Mouse (Mus musculus) small intestine, adult 2 months (tissue): ENCODE data around the gene Wfdc8. TPM values are rescaled to one million over a fixed set of nuclear protein-coding genes. Genes with fewer than 3 reads are reported as not detected.

Source experiments
- H3K27ac ChIP-seq: fragments of 200-500 bp; 2 replicates; pipeline ENCODE4 v1.5.1; 2012; ENCODE audit warnings: low read depth, low read length, control low read depth, inconsistent platforms; ENCODE audit not compliant: insufficient read depth
- H3K27me3 ChIP-seq: fragments of 200-500 bp; 2 replicates; pipeline ENCODE4 v1.6.1; 2012; ENCODE audit warnings: mild to moderate bottlenecking, moderate library complexity, low read length, inconsistent platforms; ENCODE audit not compliant: control insufficient read depth, insufficient read depth
- H3K36me3 ChIP-seq: fragments of 200-500 bp; 2 replicates; pipeline ENCODE4 v1.6.1; 2012; ENCODE audit warnings: mild to moderate bottlenecking, low read length, control low read depth, inconsistent platforms; ENCODE audit not compliant: control insufficient read depth, insufficient read depth
- H3K4me1 ChIP-seq: fragments of 200-500 bp; 2 replicates; pipeline ENCODE4 v1.6.1; 2012; ENCODE audit warnings: low read length, inconsistent platforms, mixed read lengths; ENCODE audit not compliant: control insufficient read depth, insufficient read depth, insufficient read length
- H3K4me3 ChIP-seq: fragments of 200-500 bp; 2 replicates; pipeline ENCODE4 v1.5.1; 2012; ENCODE audit warnings: low read depth, mild to moderate bottlenecking, control low read depth, inconsistent platforms, low read length, moderate library complexity
- CTCF ChIP-seq: fragments of 200-500 bp; IDR thresholded peaks from 2 replicates; pipeline ENCODE4 v1.5.1; 2012; ENCODE audit warnings: low read depth, mild to moderate bottlenecking, control low read depth, inconsistent platforms, low read length, moderate library complexity, mixed read lengths; ENCODE audit not compliant: insufficient replicate concordance, insufficient read length; ENCODE audit errors: extremely low read depth
- POLR2A ChIP-seq: fragments of 200-500 bp; IDR thresholded peaks from 2 replicates; pipeline ENCODE4 v1.6.1; 2012; ENCODE audit warnings: low read depth, mild to moderate bottlenecking, control low read depth, inconsistent platforms, low read length, moderate library complexity
- WGBS: fragments of 180-500 bp; shearing (Covaris S2); methylation state at CpG from one replicate; pipeline ENCODE4 v1.1.7; 2018; 5-methylcytosine and 5-hydroxymethylcytosine counted together
- polyA plus RNA-seq: library from polyadenylated mRNA; depleted of rRNA; stranded (reverse); fragments of >200 nt; gene quantifications from 2 replicates; pipeline ENCODE4 v1.2.3, GENCODE M21; 2012

Gene Wfdc8
- polyA plus RNA-seq, 1 experiment: not detected

GRCm38 (mm10) chr2:164621775-164622174, 8.3 kb upstream of the Wfdc8 start:
- 69% methylated on average over 4 of the region's 4 CpGs for WGBS
- Histone ChIP-seq H3K27me3 (no peaks in the 10 kb centered on the region), H3K4me3 (no peak overlapping the region), H3K4me1 (no peaks in the 10 kb centered on the region), H3K27ac (no peak overlapping the region), H3K36me3 (no peaks in the 10 kb centered on the region)
- TF ChIP-seq CTCF: no peak
- no peak for TF ChIP-seq POLR2A

- H3K27me3 ChIP-seq: no peaks in the 10 kb centered on the region
- H3K4me3 ChIP-seq: no peak overlapping the region
- WGBS: 75% methylated on average over 5 of the region's 5 CpGs
- H3K4me1 ChIP-seq: no peaks in the 10 kb centered on the region
- TF ChIP-seq CTCF (no peak), POLR2A (no peak)
- H3K36me3 ChIP-seq: no peaks in the 10 kb centered on the region
- no peak overlapping the region for H3K27ac ChIP-seq
Measured at GRCm38 (mm10) chr2:164619050-164619449, 5.6 kb upstream of the Wfdc8 start.

GRCm38 (mm10) chr2:164615386-164615785, 2.0 kb upstream of the Wfdc8 start:
- Histone ChIP-seq H3K27me3 (no peaks in the 10 kb centered on the region), H3K4me1 (no peaks in the 10 kb centered on the region), H3K4me3 (no peak overlapping the region), H3K36me3 (no peaks in the 10 kb centered on the region), H3K27ac (no peak overlapping the region)
- TF ChIP-seq POLR2A (no peak), CTCF (no peak)
- WGBS: 91% methylated on average over 3 of the region's 3 CpGs

- TF ChIP-seq POLR2A: no peak
- TF ChIP-seq CTCF: no peak
- H3K4me3 ChIP-seq: no peak overlapping the region
- 85% methylated on average over 6 of the region's 6 CpGs for WGBS
Measured at GRCm38 (mm10) chr2:164608781-164609180, 4.6 kb downstream of the Wfdc8 start.

GRCm38 (mm10) chr2:164604411-164604810, 9.0 kb downstream of the Wfdc8 start:
- Histone ChIP-seq H3K4me3 (no peak overlapping the region), H3K27ac (no peak overlapping the region), H3K27me3 (no peaks in the 10 kb centered on the region), H3K36me3 (no peaks in the 10 kb centered on the region), H3K4me1 (no peaks in the 10 kb centered on the region)
- TF ChIP-seq CTCF (no peak), POLR2A (no peak)
- 91% methylated on average over 8 of the region's 8 CpGs for WGBS

More at GRCm38 (mm10) chr2:164608781-164609180, 4.6 kb downstream of the Wfdc8 start:
- no peak overlapping the region for H3K27ac ChIP-seq
- no peaks in the 10 kb centered on the region for H3K4me1 ChIP-seq
- no peaks in the 10 kb centered on the region for H3K36me3 ChIP-seq
- no peaks in the 10 kb centered on the region for H3K27me3 ChIP-seq

DNA sequence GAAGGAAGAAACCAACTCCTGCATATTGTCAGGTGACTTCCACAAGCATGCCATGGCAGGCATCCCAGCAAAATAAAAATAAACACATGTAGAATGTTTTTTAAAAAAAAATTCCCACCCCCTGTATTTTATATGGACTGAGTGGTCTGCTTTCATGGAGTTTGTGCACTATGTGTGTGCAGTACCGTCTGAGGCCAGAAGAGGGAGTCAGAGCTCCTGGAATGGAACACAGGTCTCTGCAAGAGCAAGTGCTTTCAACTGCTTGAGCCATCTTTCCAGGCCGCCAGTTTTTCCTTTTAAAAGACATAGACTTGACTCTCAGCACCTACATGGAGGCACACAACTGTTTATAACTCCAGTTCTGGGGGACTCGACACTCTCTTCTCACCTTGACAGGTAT, 9.9 kb downstream of the Wfdc8 start:
- no peaks in the 10 kb centered on the region for H3K27me3 ChIP-seq
- TF ChIP-seq CTCF: no peak
- no peak for TF ChIP-seq POLR2A
- H3K4me1 ChIP-seq: no peaks in the 10 kb centered on the region
- no peaks in the 10 kb centered on the region for H3K36me3 ChIP-seq
- H3K4me3 ChIP-seq: no peak overlapping the region
- no peak overlapping the region for H3K27ac ChIP-seq
- 91% methylated on average over 3 of the region's 3 CpGs for WGBS

- WGBS: 68% methylated on average over 3 of the region's 3 CpGs
- Histone ChIP-seq H3K36me3 (no peaks in the 10 kb centered on the region), H3K27me3 (no peaks in the 10 kb centered on the region), H3K4me1 (no peaks in the 10 kb centered on the region), H3K27ac (no peak overlapping the region), H3K4me3 (no peak overlapping the region)
- TF ChIP-seq CTCF: no peak
- TF ChIP-seq POLR2A: no peak
Measured at GRCm38 (mm10) chr2:164600179-164600578, 13.2 kb downstream of the Wfdc8 start.

GRCm38 (mm10) chr2:164593494-164593893, 19.9 kb downstream of the Wfdc8 start, which contains the start of gene Eppin:
Gene Eppin (minus strand): TSS chr2:164593594.
- Histone ChIP-seq H3K4me3 (no peak within 1 kb of the TSS), H3K36me3 (no peaks in the 10 kb centered on the region), H3K27me3 (no peaks in the 10 kb centered on the region), H3K4me1 (no peaks in the 10 kb centered on the region), H3K27ac (no peak within 1 kb of the TSS)
- TF ChIP-seq POLR2A: no peak
- TF ChIP-seq CTCF: no peak
- 68% methylated on average over 4 of the region's 4 CpGs for WGBS
